Mouse (Mus musculus): Measurements from ENCODE around the gene Lrch3. TPM values are rescaled to one million over a fixed set of nuclear protein-coding genes. Genes with fewer than 3 reads are reported as not detected.
"Not testable (repeated sequence)": the region's sequence is repeated elsewhere in the genome, so short reads cannot be mapped to it uniquely, and the experiment has no call there.

Gene Lrch3
- polyA plus RNA-seq, 1 experiment from 2014 or later: 46.6 TPM

- Histone ChIP-seq H3K27me3 (replicated peaks) (no peaks in the 10 kb centered on the region), H3K4me3 (no peak overlapping the region), H3K9ac (no peak overlapping the region), H3K9me3 (no peaks in the 10 kb centered on the region), H3K36me3 (no peaks in the 10 kb centered on the region), H3K27ac (no peak overlapping the region), H3K4me2 (replicated peaks) (no peak overlapping the region), H3K4me1 (no peaks in the 10 kb centered on the region)
- WGBS: 67% methylated on average over 1 of the region's 1 CpGs
- no peak for ATAC-seq (ENCODE audit: low FRiP score, low read depth)
These were observed 128.8 kb downstream of the Lrch3 start for GRCm38 (mm10) chr16:33042682-33043081.

- Histone ChIP-seq H3K27ac (no peak overlapping the region), H3K9ac (no peak overlapping the region), H3K36me3 (no peaks in the 10 kb centered on the region), H3K4me1 (no peaks in the 10 kb centered on the region), H3K4me3 (no peak overlapping the region), H3K4me2 (replicated peaks) (no peak overlapping the region), H3K27me3 (replicated peaks) (no peaks in the 10 kb centered on the region), H3K9me3 (no peaks in the 10 kb centered on the region)
- no peak for ATAC-seq (ENCODE audit: low FRiP score, low read depth)
- 87% methylated on average over 2 of the region's 2 CpGs for WGBS
These were observed 129.4 kb downstream of the Lrch3 start for GRCm38 (mm10) chr16:33043268-33043667.

GRCm38 (mm10) chr16:33048004-33048403, 134.1 kb downstream of the Lrch3 start:
- Histone ChIP-seq H3K9ac (no peak overlapping the region), H3K4me1 (no peaks in the 10 kb centered on the region), H3K4me2 (replicated peaks) (no peak overlapping the region), H3K36me3 (no peaks in the 10 kb centered on the region), H3K4me3 (no peak overlapping the region), H3K27me3 (replicated peaks) (no peaks in the 10 kb centered on the region), H3K9me3 (no peaks in the 10 kb centered on the region), H3K27ac (no peak overlapping the region)
- ATAC-seq (ENCODE audit: low FRiP score, low read depth): no peak
- WGBS: 87% methylated on average over 1 of the region's 1 CpGs

GRCm38 (mm10) chr16:33048686-33049085, 134.8 kb downstream of the Lrch3 start:
- WGBS: 81% methylated on average over 2 of the region's 2 CpGs

GRCm38 (mm10) chr16:33049809-33050208, 135.9 kb downstream of the Lrch3 start:
- no peaks in the 10 kb centered on the region for H3K9me3 ChIP-seq
- H3K27ac ChIP-seq: no peak overlapping the region

More at GRCm38 (mm10) chr16:33048686-33049085, 134.8 kb downstream of the Lrch3 start:
- no peak overlapping the region for H3K4me2 ChIP-seq (replicated peaks)
- H3K4me1 ChIP-seq: no peaks in the 10 kb centered on the region
- H3K4me3 ChIP-seq: no peak overlapping the region
- H3K9ac ChIP-seq: no peak overlapping the region
- no peak for ATAC-seq (ENCODE audit: low FRiP score, low read depth)
- no peaks in the 10 kb centered on the region for H3K27me3 ChIP-seq (replicated peaks)
- H3K36me3 ChIP-seq: no peaks in the 10 kb centered on the region
- no peak overlapping the region for H3K27ac ChIP-seq
- no peaks in the 10 kb centered on the region for H3K9me3 ChIP-seq

GRCm38 (mm10) chr16:33053141-33053540, 139.2 kb downstream of the Lrch3 start:
- 81% methylated on average over 5 of the region's 5 CpGs for WGBS
- H3K9ac ChIP-seq: no peak overlapping the region

More at GRCm38 (mm10) chr16:33049809-33050208, 135.9 kb downstream of the Lrch3 start:
- H3K4me2 ChIP-seq (replicated peaks): no peak overlapping the region
- H3K36me3 ChIP-seq: no peaks in the 10 kb centered on the region
- no peak for ATAC-seq (ENCODE audit: low FRiP score, low read depth)
- H3K9ac ChIP-seq: no peak overlapping the region
- no peaks in the 10 kb centered on the region for H3K4me1 ChIP-seq
- H3K4me3 ChIP-seq: no peak overlapping the region
- 95% methylated on average over 16 of the region's 16 CpGs for WGBS
- no peaks in the 10 kb centered on the region for H3K27me3 ChIP-seq (replicated peaks)

GRCm38 (mm10) chr16:33054927-33055326, 141.0 kb downstream of the Lrch3 start:
- H3K27ac ChIP-seq: not testable (repeated sequence)

More at GRCm38 (mm10) chr16:33053141-33053540, 139.2 kb downstream of the Lrch3 start:
- no peaks in the 10 kb centered on the region for H3K27me3 ChIP-seq (replicated peaks)
- no peaks in the 10 kb centered on the region for H3K9me3 ChIP-seq
- H3K4me2 ChIP-seq (replicated peaks): no peak overlapping the region
- H3K27ac ChIP-seq: no peak overlapping the region
- peaks cover 10% of the 10 kb centered on the region for H3K4me1 ChIP-seq
- H3K36me3 ChIP-seq: peaks cover 2% of the 10 kb centered on the region; the same call in 1 of the 2 replicates
- ATAC-seq (ENCODE audit: low FRiP score, low read depth): no peak
- H3K4me3 ChIP-seq: no peak overlapping the region

GRCm38 (mm10) chr16:33055655-33056054, 141.8 kb downstream of the Lrch3 start:
- peak overlapping the region; percentile 71 for H3K4me2 ChIP-seq (replicated peaks)
- ATAC-seq (ENCODE audit: low FRiP score, low read depth): peak; percentile 42; the same call in 1 of the 2 replicates
- 0 out of 2 replicates have a peak overlapping the region, but pooled peaks have one; percentile 33 for H3K9ac ChIP-seq
- H3K27me3 ChIP-seq (replicated peaks): no peaks in the 10 kb centered on the region
- peaks cover 13% of the 10 kb centered on the region for H3K4me1 ChIP-seq
- no peaks in the 10 kb centered on the region for H3K9me3 ChIP-seq
- peak overlapping the region; percentile 89 for H3K4me3 ChIP-seq
- peaks cover 26% of the 10 kb centered on the region for H3K36me3 ChIP-seq
- no peak overlapping the region for H3K27ac ChIP-seq
- 25% methylated on average over 10 of the region's 10 CpGs for WGBS

More at GRCm38 (mm10) chr16:33054927-33055326, 141.0 kb downstream of the Lrch3 start:
- not testable (repeated sequence) for H3K27me3 ChIP-seq (replicated peaks); H3K9ac ChIP-seq; ATAC-seq (ENCODE audit: low FRiP score, low read depth); H3K9me3 ChIP-seq; H3K4me2 ChIP-seq (replicated peaks); H3K4me3 ChIP-seq
- H3K4me1 ChIP-seq: peaks cover 13% of the 10 kb centered on the region
- H3K36me3 ChIP-seq: peaks cover 19% of the 10 kb centered on the region
- 88% methylated on average over 2 of the region's 2 CpGs for WGBS

GRCm38 (mm10) chr16:33056095-33056785, 142.3 kb downstream of the Lrch3 start, which contains the start of the genes Iqcg and Rpl35a:
Gene Iqcg (minus strand): TSS chr16:33056218.
Gene Rpl35a (plus strand): TSS chr16:33056453.
- peak within 1 kb of the TSS; percentile 89 for H3K4me3 ChIP-seq
- WGBS: under 1% methylated on average over 47 of the region's 47 CpGs

GRCm38 (mm10) chr16:33056786-33057185, 142.9 kb downstream of the Lrch3 start:
- peak overlapping the region; percentile 95 for H3K9ac ChIP-seq
- peaks cover 29% of the 10 kb centered on the region for H3K36me3 ChIP-seq
- no peaks in the 10 kb centered on the region for H3K9me3 ChIP-seq
- H3K4me1 ChIP-seq: peaks cover 15% of the 10 kb centered on the region
- WGBS: under 1% methylated on average over 24 of the region's 24 CpGs
- peak overlapping the region; percentile 79 for H3K27ac ChIP-seq
- H3K4me2 ChIP-seq (replicated peaks): peak overlapping the region; percentile 71
- H3K4me3 ChIP-seq: peak overlapping the region; percentile 89
- ATAC-seq (ENCODE audit: low FRiP score, low read depth): peak; percentile 44
- no peaks in the 10 kb centered on the region for H3K27me3 ChIP-seq (replicated peaks)

More at GRCm38 (mm10) chr16:33056095-33056785, 142.3 kb downstream of the Lrch3 start, which contains the start of the genes Iqcg and Rpl35a:
- peak; percentile 95 for ATAC-seq (ENCODE audit: low FRiP score, low read depth)
- Histone ChIP-seq H3K36me3 (peaks cover 29% of the 10 kb centered on the region), H3K27me3 (replicated peaks) (no peaks in the 10 kb centered on the region), H3K9ac (peak within 1 kb of the TSS; percentile 95), H3K4me2 (replicated peaks) (peak within 1 kb of the TSS; percentile 71), H3K9me3 (no peaks in the 10 kb centered on the region), H3K27ac (peak within 1 kb of the TSS; percentile 79), H3K4me1 (peaks cover 13% of the 10 kb centered on the region)

GRCm38 (mm10) chr16:33058033-33058432, 144.1 kb downstream of the Lrch3 start:
- H3K27ac ChIP-seq: no peak overlapping the region
- peak overlapping the region; percentile 71 for H3K4me2 ChIP-seq (replicated peaks)
- WGBS: 92% methylated on average over 16 of the region's 16 CpGs
- no peaks in the 10 kb centered on the region for H3K9me3 ChIP-seq
- no peak for ATAC-seq (ENCODE audit: low FRiP score, low read depth)
- H3K4me1 ChIP-seq: peaks cover 21% of the 10 kb centered on the region
- H3K27me3 ChIP-seq (replicated peaks): no peaks in the 10 kb centered on the region
- no peak overlapping the region for H3K9ac ChIP-seq
- no peak overlapping the region for H3K4me3 ChIP-seq
- H3K36me3 ChIP-seq: peaks cover 29% of the 10 kb centered on the region

GRCm38 (mm10) chr16:33058656-33059055, 144.8 kb downstream of the Lrch3 start:
- H3K36me3 ChIP-seq: peaks cover 29% of the 10 kb centered on the region
- not testable (repeated sequence) for H3K4me3 ChIP-seq; H3K27me3 ChIP-seq (replicated peaks); H3K27ac ChIP-seq; H3K9me3 ChIP-seq; ATAC-seq (ENCODE audit: low FRiP score, low read depth); H3K4me2 ChIP-seq (replicated peaks); H3K9ac ChIP-seq
- WGBS: 88% methylated on average over 9 of the region's 9 CpGs
- H3K4me1 ChIP-seq: peaks cover 27% of the 10 kb centered on the region

Data from neural tube, embryonic 12.5 days (tissue).